Mouse (Mus musculus) CD8-positive naive resting alpha-beta T cell, adult 2 months (primary cell): ENCODE measurements around the gene Rnf185.

Experiments
- DNase-seq, 2 experiments: peaks; one replicate each; pipeline ENCODE4 v3.0.0; 2022; ENCODE audit warnings: low read depth in 2 of 2, low spot score in 2 of 2

Rnf185 gene

DNA sequence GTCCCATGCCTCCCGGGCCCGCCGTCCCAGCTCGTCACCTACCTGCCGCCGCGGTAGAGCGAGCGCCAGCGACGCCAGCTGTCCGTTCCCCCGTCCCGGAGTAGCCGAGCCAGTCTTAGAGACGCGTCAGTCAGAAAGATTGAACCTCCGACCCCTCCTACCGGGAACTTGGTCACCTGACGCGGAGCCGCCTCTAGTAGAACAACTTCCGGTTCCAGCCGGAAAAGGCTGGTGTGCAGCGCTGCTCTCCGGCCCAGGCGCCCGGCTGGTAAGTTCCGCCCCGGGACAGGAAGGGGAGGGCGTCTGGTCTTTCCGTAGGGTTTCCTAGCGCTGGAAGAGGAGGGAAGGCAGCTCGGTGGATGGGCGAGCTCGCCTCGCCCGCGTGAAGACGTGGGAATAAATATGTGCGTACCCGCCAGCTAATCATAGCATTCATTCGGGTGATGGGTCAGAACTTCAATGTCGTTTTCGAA, at the start of gene Rnf185:
Gene Rnf185 (minus strand): TSS at position 197 of the 473 bp plus-strand sequence.
- DNase-seq, result peak; percentile 86

DNA sequence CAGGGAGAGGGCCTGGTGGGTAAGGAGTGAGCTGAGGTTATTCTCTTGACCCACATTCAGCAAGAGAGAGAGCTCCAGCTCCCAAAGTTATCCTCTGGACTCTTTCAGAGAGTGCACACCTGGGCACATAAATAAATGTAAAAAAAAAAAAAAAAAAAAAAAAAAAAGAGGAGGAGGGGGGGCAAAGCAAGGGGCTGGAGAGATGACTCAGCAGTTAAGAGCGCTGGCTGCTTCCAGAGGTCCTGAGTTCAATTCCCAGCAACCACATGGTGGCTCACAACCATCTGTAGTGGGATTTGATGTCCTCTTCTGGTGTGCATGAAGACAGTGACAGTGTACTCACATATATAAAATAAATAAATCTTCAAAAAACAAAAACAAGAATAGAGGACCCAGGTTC, 45.1 kb upstream of the Rnf185 start:
- DNase-seq, result no peak

DNA sequence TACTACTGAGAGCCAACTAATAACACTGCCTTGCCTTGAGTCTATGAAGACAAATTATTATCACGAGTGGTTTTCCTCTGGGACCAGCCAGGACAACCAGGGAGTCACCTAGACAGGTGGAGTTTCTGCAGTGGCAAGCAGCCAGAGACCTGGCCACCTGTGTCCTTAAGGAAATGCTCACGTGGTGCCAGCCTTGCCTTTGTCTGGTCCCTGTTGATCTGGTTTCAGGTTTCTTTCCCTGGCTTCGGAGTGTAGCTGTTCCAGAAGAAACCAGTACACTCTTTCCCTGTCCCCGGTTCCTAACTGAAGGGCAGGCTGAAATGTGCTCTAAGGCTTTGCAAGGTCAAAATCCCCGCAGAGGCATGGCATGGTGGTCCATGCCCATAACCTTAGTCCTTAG, 44.6 kb upstream of the Rnf185 start:
- no peak for DNase-seq

GRCm38 (mm10) chr11:3495496-3495895, 43.3 kb upstream of the Rnf185 start:
- DNase-seq, result no peak

- no peak for DNase-seq
Observed at GRCm38 (mm10) chr11:3494857-3495256, 42.7 kb upstream of the Rnf185 start.

DNA sequence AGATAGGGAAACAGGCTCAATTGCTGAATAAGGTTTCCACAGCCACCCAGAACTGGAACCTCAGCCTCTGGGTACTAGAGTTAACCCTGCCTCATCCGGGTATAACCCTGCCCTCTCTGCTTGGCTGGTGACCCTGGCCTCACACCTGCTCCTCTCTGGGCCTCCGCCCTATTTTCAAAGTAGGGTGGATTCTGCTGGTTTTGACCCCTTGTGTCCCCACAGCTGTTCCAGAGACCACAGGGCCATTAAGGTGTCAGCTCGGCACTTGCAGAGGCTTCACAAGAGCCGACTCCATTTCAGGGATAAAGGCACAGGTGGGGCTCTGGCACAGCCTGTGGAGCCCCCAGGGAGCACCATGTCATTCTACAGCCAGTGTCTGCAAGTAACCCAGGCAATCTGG, 40.6 kb upstream of the Rnf185 start:
- DNase-seq, result no peak

DNA sequence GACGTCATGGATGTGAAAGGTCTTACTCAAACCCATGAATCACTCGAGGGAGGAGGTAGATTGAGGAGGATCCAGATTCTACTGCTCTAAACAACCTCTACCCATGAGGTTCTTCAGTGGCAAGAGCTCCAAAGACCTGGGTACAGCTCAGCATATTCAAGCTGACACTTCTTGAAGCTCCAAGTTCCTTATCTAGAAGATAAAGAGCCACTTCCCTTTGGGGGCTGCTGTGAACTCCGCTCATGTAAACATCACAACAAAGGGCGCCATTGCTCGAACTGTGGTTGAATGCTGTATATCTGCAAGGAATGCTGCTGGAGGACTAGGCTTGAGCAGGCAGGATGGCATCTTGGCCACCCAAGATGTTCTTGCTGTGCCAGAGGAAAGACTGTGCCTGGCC, 36.9 kb upstream of the Rnf185 start:
- DNase-seq, result no peak

- no peak for DNase-seq
Observed at GRCm38 (mm10) chr11:3487952-3488570, 35.9 kb upstream of the Rnf185 start, which contains the start of gene Pla2g3. TSS of gene Pla2g3 (plus strand) at chr11:3488284.

- no peak for DNase-seq
Observed at GRCm38 (mm10) chr11:3486349-3486748, 34.2 kb upstream of the Rnf185 start.

GRCm38 (mm10) chr11:3483980-3484642, 31.9 kb upstream of the Rnf185 start:
- no peak for DNase-seq

DNA sequence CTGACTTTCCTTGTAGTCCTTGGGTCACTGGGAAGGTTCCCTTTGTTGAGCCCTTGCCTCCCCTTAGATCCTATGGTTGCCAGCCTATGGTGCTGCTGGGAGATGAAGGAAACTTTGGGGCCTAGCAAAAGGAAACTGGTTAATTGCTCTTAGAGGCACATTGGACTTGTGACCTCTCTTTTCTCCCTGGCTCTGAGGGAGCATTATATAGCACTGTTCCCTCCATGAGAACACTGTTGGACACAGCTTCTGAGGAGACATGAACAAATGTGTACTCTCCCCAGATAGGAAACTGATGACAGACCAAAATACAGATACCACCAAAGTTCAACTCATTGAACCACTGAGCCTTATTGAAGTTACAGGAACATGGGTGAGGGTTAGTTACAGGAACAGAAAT, 23.3 kb upstream of the Rnf185 start:
- no peak for DNase-seq

GRCm38 (mm10) chr11:3474480-3475115, 22.4 kb upstream of the Rnf185 start:
- DNase-seq, result no peak

DNA sequence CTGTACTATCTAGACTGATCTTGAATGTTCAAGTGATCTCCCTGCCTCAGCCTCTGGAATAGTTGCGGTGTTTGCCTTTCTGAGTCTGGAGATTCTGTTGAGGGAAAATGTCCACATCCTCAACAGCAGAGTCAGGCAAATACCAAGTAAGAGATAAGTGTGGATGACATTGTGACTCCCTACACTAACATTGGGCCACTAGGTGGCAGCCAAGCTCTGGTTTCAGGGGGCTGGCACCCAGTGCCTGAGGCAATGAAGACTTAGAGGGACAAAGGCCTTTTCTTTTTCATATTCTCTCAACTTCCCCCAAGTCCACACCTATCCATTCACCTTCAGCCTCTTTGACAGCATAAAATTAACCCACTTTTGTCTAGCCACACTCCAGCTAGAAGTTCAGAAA, 20.3 kb upstream of the Rnf185 start:
- DNase-seq, result peak; percentile 52 to 68

- DNase-seq, result no peak
Observed at GRCm38 (mm10) chr11:3471448-3471850, 19.3 kb upstream of the Rnf185 start.

DNA sequence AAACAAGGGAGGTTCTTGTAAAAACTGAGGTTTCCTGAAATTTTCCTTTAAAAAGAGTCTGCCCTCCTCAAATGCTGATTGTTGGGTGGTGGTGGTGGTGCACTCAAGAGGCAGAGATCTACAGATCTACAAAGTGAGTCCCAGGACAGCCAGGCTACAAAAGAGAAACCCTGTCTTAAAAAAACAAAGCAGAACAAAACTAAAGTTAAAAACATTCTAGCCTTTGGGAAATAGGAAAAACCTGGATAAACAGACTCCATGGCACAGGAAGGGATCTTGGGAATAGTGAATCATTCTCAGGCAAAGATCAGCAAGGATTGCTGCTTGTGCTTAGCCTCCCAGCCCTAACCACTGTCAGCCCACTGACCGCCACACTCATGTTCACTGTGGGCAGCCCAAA, 10.7 kb upstream of the Rnf185 start:
- DNase-seq, result no peak

GRCm38 (mm10) chr11:3459105-3459468, 6.9 kb upstream of the Rnf185 start:
- DNase-seq, result no peak

DNA sequence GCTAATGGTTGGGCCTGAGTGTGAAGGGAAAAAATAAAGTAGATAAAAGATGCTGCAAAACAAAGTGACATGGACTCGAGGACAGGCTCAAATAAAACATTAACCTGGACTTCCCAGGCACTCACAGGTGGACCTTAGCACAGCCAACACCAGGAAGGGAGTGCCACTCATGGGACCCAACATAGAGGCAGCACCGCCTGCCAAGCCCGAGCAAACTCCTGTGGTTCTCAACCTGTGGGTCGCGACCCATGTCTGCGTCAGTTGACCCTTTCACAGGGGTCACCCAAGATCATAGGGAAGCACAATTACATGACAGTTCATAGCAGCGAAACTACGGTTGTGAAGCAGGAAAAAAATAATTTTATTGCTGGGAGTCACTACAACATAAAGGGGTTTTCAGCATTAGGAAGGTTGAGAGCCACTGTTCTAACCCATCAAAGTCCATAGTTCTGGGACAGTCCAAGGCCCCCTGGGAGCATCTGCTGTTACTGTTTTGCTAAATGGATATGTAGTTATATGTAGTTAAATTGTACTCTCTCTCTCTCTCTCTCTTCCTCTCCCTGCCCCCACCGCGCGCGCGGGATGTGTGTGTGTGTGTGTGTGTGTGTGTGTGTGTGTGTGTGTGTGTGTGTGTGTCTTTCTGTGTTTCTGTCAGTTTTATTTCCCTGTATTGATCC, 6.4 kb upstream of the Rnf185 start:
- no peak for DNase-seq

GRCm38 (mm10) chr11:3456354-3456753, 4.2 kb upstream of the Rnf185 start:
- peak; percentile 48 to 67 for DNase-seq

GRCm38 (mm10) chr11:3454506-3454905, 2.3 kb upstream of the Rnf185 start:
- no peak for DNase-seq

GRCm38 (mm10) chr11:3453467-3453866, 1.3 kb upstream of the Rnf185 start:
- DNase-seq, result no peak

DNA sequence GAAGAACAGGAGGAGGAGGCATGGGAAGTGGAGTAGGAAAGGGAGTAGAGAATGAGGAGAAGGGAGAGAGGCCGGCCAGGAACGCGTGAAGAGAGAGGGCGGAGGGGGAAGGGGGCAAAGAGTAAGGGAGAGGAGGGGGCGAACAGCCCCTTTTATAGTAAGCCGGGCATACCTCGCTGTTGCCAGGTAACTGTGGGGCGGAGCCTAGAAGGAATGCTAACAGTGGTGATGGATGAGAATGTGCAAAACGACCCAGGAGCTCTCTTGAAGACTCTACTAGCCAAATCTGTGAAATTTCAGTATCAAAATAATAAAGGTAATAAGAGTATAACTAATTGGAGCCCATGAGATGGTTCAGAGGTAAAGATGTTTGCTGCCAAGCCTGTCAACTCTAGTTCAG, 606 bp upstream of the Rnf185 start:
- DNase-seq, result no peak

DNA sequence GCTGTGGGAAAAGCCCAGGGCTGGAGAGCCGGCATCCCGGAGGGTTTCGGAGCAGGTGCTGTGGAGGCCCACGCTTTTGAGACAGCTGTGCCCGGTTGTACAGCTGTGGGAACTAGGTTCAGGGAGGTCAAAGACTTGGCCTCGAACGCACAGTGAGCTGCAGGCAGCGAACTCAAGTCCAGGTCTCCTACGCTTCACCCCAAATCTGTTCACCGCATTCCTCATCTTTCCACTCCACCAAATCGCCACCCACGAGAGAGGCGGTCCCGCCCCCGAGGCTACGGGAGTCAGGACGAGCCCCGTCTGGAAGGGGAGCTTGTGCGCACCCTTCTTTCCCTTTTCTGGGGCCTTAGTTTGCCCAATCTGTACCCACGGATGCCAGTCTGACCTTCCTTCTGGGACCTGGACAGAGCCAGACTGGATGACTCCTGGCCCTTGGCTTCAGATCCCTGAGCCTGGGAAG, 431 bp downstream of the Rnf185 start:
- DNase-seq, result no peak
